Mouse (Mus musculus): ENCODE measurements at regions not wholly inside any gene's neighbourhood (a gene's known extent, or its start where the extent isn't known, plus 50 kb on each side); places are given as distances from the start of the nearest gene placed in this dataset.
A peak's percentile ranks its signal among the peaks of the same experiment; 100 is the strongest.

GRCm38 (mm10) chr7:95082248-95082647, 1088.8 kb upstream of the Tenm4 start:
- H3K36me3 ChIP-seq (replicated peaks; ENCODE audit: control insufficient read depth, insufficient read depth, low read depth, low read length), result no peaks in the 10 kb centered on the region
- H3K9ac ChIP-seq (replicated peaks; ENCODE audit: low read length), result no peak overlapping the region
- H3K4me3 ChIP-seq (ENCODE audit: low read depth, low read length), result no peak overlapping the region
- H3K4me1 ChIP-seq (ENCODE audit: control insufficient read depth, insufficient read depth, low read length), result no peaks in the 10 kb centered on the region
- no peaks in the 10 kb centered on the region for H3K9me3 ChIP-seq (replicated peaks; ENCODE audit: control insufficient read depth, low read length)
- no peak overlapping the region for H3K27ac ChIP-seq (replicated peaks; ENCODE audit: low read depth, low read length)
- no peak for DNase-seq (ENCODE audit: low spot score)
- H3K27me3 ChIP-seq (ENCODE audit: control insufficient read depth, insufficient read depth, low read length), result no peaks in the 10 kb centered on the region
- H3K4me2 ChIP-seq (ENCODE audit: low read depth, low read length), result no peak overlapping the region
- no peak for ATAC-seq (replicated peaks; ENCODE audit: insufficient number of reproducible peaks, low FRiP score, low TSS enrichment, low read depth)

- ATAC-seq (replicated peaks; ENCODE audit: insufficient number of reproducible peaks, low FRiP score, low TSS enrichment, low read depth) (no peak), DNase-seq (ENCODE audit: low spot score) (no peak)
- Histone ChIP-seq H3K9me3 (replicated peaks; ENCODE audit: control insufficient read depth, low read length) (no peaks in the 10 kb centered on the region), H3K9ac (replicated peaks; ENCODE audit: low read length) (no peak overlapping the region), H3K27me3 (ENCODE audit: control insufficient read depth, insufficient read depth, low read length) (no peaks in the 10 kb centered on the region), H3K4me1 (ENCODE audit: control insufficient read depth, insufficient read depth, low read length) (no peaks in the 10 kb centered on the region), H3K4me3 (ENCODE audit: low read depth, low read length) (no peak overlapping the region), H3K27ac (replicated peaks; ENCODE audit: low read depth, low read length) (no peak overlapping the region), H3K36me3 (replicated peaks; ENCODE audit: control insufficient read depth, insufficient read depth, low read depth, low read length) (no peaks in the 10 kb centered on the region), H3K4me2 (ENCODE audit: low read depth, low read length) (no peak overlapping the region)
- WGBS, result 80% methylated on average over 2 of the region's 2 CpGs
Measured at GRCm38 (mm10) chr7:95084328-95084727, 1086.7 kb upstream of the Tenm4 start.

- ATAC-seq (replicated peaks; ENCODE audit: insufficient number of reproducible peaks, low FRiP score, low TSS enrichment, low read depth) (no peak), DNase-seq (ENCODE audit: low spot score) (peak; percentile 53)
- no peak overlapping the region for H3K9ac ChIP-seq (replicated peaks; ENCODE audit: low read length)
- no peaks in the 10 kb centered on the region for H3K36me3 ChIP-seq (replicated peaks; ENCODE audit: control insufficient read depth, insufficient read depth, low read depth, low read length)
- H3K27ac ChIP-seq (replicated peaks; ENCODE audit: low read depth, low read length), result no peak overlapping the region
- no peak overlapping the region for H3K4me2 ChIP-seq (ENCODE audit: low read depth, low read length)
- no peaks in the 10 kb centered on the region for H3K27me3 ChIP-seq (ENCODE audit: control insufficient read depth, insufficient read depth, low read length)
- no peaks in the 10 kb centered on the region for H3K4me1 ChIP-seq (ENCODE audit: control insufficient read depth, insufficient read depth, low read length)
- no peak overlapping the region for H3K4me3 ChIP-seq (ENCODE audit: low read depth, low read length)
- H3K9me3 ChIP-seq (replicated peaks; ENCODE audit: control insufficient read depth, low read length), result no peaks in the 10 kb centered on the region
Measured at GRCm38 (mm10) chr7:95091360-95091759, 1079.7 kb upstream of the Tenm4 start.

- Histone ChIP-seq H3K36me3 (replicated peaks; ENCODE audit: control insufficient read depth, insufficient read depth, low read depth, low read length) (no peaks in the 10 kb centered on the region), H3K4me1 (ENCODE audit: control insufficient read depth, insufficient read depth, low read length) (no peaks in the 10 kb centered on the region), H3K27me3 (ENCODE audit: control insufficient read depth, insufficient read depth, low read length) (no peaks in the 10 kb centered on the region), H3K27ac (replicated peaks; ENCODE audit: low read depth, low read length) (no peak overlapping the region), H3K9ac (replicated peaks; ENCODE audit: low read length) (no peak overlapping the region), H3K4me3 (ENCODE audit: low read depth, low read length) (no peak overlapping the region), H3K9me3 (replicated peaks; ENCODE audit: control insufficient read depth, low read length) (no peaks in the 10 kb centered on the region), H3K4me2 (ENCODE audit: low read depth, low read length) (no peak overlapping the region)
- ATAC-seq (replicated peaks; ENCODE audit: insufficient number of reproducible peaks, low FRiP score, low TSS enrichment, low read depth) (no peak), DNase-seq (ENCODE audit: low spot score) (no peak)
- WGBS, result 83% methylated on average over 4 of the region's 4 CpGs
Measured at GRCm38 (mm10) chr7:95129020-95129419, 1042.0 kb upstream of the Tenm4 start.

GRCm38 (mm10) chr7:95133038-95133437, 1038.0 kb upstream of the Tenm4 start:
- Histone ChIP-seq H3K4me1 (ENCODE audit: control insufficient read depth, insufficient read depth, low read length) (no peaks in the 10 kb centered on the region), H3K36me3 (replicated peaks; ENCODE audit: control insufficient read depth, insufficient read depth, low read depth, low read length) (no peaks in the 10 kb centered on the region), H3K4me2 (ENCODE audit: low read depth, low read length) (no peak overlapping the region), H3K9me3 (replicated peaks; ENCODE audit: control insufficient read depth, low read length) (no peaks in the 10 kb centered on the region), H3K27ac (replicated peaks; ENCODE audit: low read depth, low read length) (no peak overlapping the region), H3K4me3 (ENCODE audit: low read depth, low read length) (no peak overlapping the region), H3K9ac (replicated peaks; ENCODE audit: low read length) (no peak overlapping the region), H3K27me3 (ENCODE audit: control insufficient read depth, insufficient read depth, low read length) (no peaks in the 10 kb centered on the region)
- ATAC-seq (replicated peaks; ENCODE audit: insufficient number of reproducible peaks, low FRiP score, low TSS enrichment, low read depth) (no peak), DNase-seq (ENCODE audit: low spot score) (no peak)
- 85% methylated on average over 1 of the region's 1 CpGs for WGBS

GRCm38 (mm10) chr7:95134062-95134625, 1036.9 kb upstream of the Tenm4 start:
- no peak overlapping the region for H3K4me3 ChIP-seq (ENCODE audit: low read depth, low read length)
- H3K36me3 ChIP-seq (replicated peaks; ENCODE audit: control insufficient read depth, insufficient read depth, low read depth, low read length), result no peaks in the 10 kb centered on the region
- H3K9ac ChIP-seq (replicated peaks; ENCODE audit: low read length), result no peak overlapping the region
- no peaks in the 10 kb centered on the region for H3K27me3 ChIP-seq (ENCODE audit: control insufficient read depth, insufficient read depth, low read length)
- no peak; the same call in 1 of the 2 replicates for ATAC-seq (replicated peaks; ENCODE audit: insufficient number of reproducible peaks, low FRiP score, low TSS enrichment, low read depth)
- no peaks in the 10 kb centered on the region for H3K9me3 ChIP-seq (replicated peaks; ENCODE audit: control insufficient read depth, low read length)
- 36% methylated on average over 5 of the region's 5 CpGs for WGBS
- H3K4me2 ChIP-seq (ENCODE audit: low read depth, low read length), result no peak overlapping the region
- DNase-seq (ENCODE audit: low spot score), result peak; percentile 29
- H3K27ac ChIP-seq (replicated peaks; ENCODE audit: low read depth, low read length), result no peak overlapping the region
- H3K4me1 ChIP-seq (ENCODE audit: control insufficient read depth, insufficient read depth, low read length), result no peaks in the 10 kb centered on the region

- Histone ChIP-seq H3K4me3 (ENCODE audit: low read depth, low read length) (no peak overlapping the region), H3K4me1 (ENCODE audit: control insufficient read depth, insufficient read depth, low read length) (no peaks in the 10 kb centered on the region), H3K36me3 (replicated peaks; ENCODE audit: control insufficient read depth, insufficient read depth, low read depth, low read length) (no peaks in the 10 kb centered on the region), H3K9ac (replicated peaks; ENCODE audit: low read length) (no peak overlapping the region), H3K9me3 (replicated peaks; ENCODE audit: control insufficient read depth, low read length) (no peaks in the 10 kb centered on the region), H3K27me3 (ENCODE audit: control insufficient read depth, insufficient read depth, low read length) (no peaks in the 10 kb centered on the region), H3K27ac (replicated peaks; ENCODE audit: low read depth, low read length) (no peak overlapping the region), H3K4me2 (ENCODE audit: low read depth, low read length) (no peak overlapping the region)
- ATAC-seq (replicated peaks; ENCODE audit: insufficient number of reproducible peaks, low FRiP score, low TSS enrichment, low read depth), result no peak
- no peak for DNase-seq (ENCODE audit: low spot score)
- WGBS, result 86% methylated on average over 1 of the region's 1 CpGs
Measured at GRCm38 (mm10) chr7:95141778-95142177, 1029.3 kb upstream of the Tenm4 start.

GRCm38 (mm10) chr7:95143037-95143436, 1028.0 kb upstream of the Tenm4 start:
- WGBS, result 86% methylated on average over 2 of the region's 2 CpGs
- no peak for ATAC-seq (replicated peaks; ENCODE audit: insufficient number of reproducible peaks, low FRiP score, low TSS enrichment, low read depth)
- Histone ChIP-seq H3K9me3 (replicated peaks; ENCODE audit: control insufficient read depth, low read length) (no peaks in the 10 kb centered on the region), H3K27ac (replicated peaks; ENCODE audit: low read depth, low read length) (no peak overlapping the region), H3K4me2 (ENCODE audit: low read depth, low read length) (no peak overlapping the region), H3K4me3 (ENCODE audit: low read depth, low read length) (no peak overlapping the region), H3K27me3 (ENCODE audit: control insufficient read depth, insufficient read depth, low read length) (no peaks in the 10 kb centered on the region), H3K9ac (replicated peaks; ENCODE audit: low read length) (no peak overlapping the region), H3K4me1 (ENCODE audit: control insufficient read depth, insufficient read depth, low read length) (no peaks in the 10 kb centered on the region), H3K36me3 (replicated peaks; ENCODE audit: control insufficient read depth, insufficient read depth, low read depth, low read length) (no peaks in the 10 kb centered on the region)
- no peak for DNase-seq (ENCODE audit: low spot score)

Measured in embryonic facial prominence, embryonic 11.5 days (tissue).